Mouse (Mus musculus) neural tube, postnatal 0 days (tissue): Measurements from ENCODE around the gene Plekho1. TPM values are rescaled to one million over a fixed set of nuclear protein-coding genes. Genes with fewer than 3 reads are reported as not detected.

Experiments used
- polyA plus RNA-seq: library from polyadenylated mRNA; unstranded; fragments of >200 nt; fragmentation: Nextera tagmentation; extraction: Ambion mirVana; gene quantifications from 2 replicates; pipeline ENCODE4 v1.2.1, GENCODE M21; 2015

Plekho1 gene
- polyA plus RNA-seq, result 37.5 and 41.6 TPM in 2 replicates

GRCm38 (mm10) chr3:95995802-95996428 lies at the start of gene Plekho1:
TSS of gene Plekho1 (minus strand) at chr3:95996001.

Other genes with a start within 250 kb of the Plekho1 start
- gene Tars2, start 235.8 kb downstream of the Plekho1 start, polyA plus RNA-seq, result 36.3 and 41.3 TPM in 2 replicates
- 18.6 and 19.4 TPM in 2 replicates for gene Rprd2, start 177.1 kb downstream of the Plekho1 start, polyA plus RNA-seq
- gene Prpf3, start 140.1 kb downstream of the Plekho1 start, polyA plus RNA-seq, result 15.8 and 22.0 TPM in 2 replicates
- 266 and 288 TPM in 2 replicates for gene Mrps21, start 124.5 kb downstream of the Plekho1 start, polyA plus RNA-seq
- 6.5 and 7.3 TPM in 2 replicates for gene Ciart, start 113.8 kb downstream of the Plekho1 start, polyA plus RNA-seq
- gene BC028528, start 104.0 kb downstream of the Plekho1 start, polyA plus RNA-seq, result 22.7 and 24.3 TPM in 2 replicates
- gene Aph1a, start 102.0 kb downstream of the Plekho1 start, polyA plus RNA-seq, result 36.6 and 37.6 TPM in 2 replicates
- gene Car14, start 91.3 kb downstream of the Plekho1 start, polyA plus RNA-seq, result 4.6 and 7.2 TPM in 2 replicates
- 80.1 and 84.7 TPM in 2 replicates for gene Anp32e, start 66.8 kb downstream of the Plekho1 start, polyA plus RNA-seq
- 56.3 and 64.0 TPM in 2 replicates for gene Vps45, start 62.5 kb upstream of the Plekho1 start, polyA plus RNA-seq
- gene Otud7b, start 108.5 kb upstream of the Plekho1 start, polyA plus RNA-seq, result 13.2 and 16.9 TPM in 2 replicates
- 12.2 and 13.3 TPM in 2 replicates for gene Mtmr11, start 166.0 kb upstream of the Plekho1 start, polyA plus RNA-seq
- gene Sf3b4, start 176.3 kb upstream of the Plekho1 start, polyA plus RNA-seq, result 116 and 128 TPM in 2 replicates
- gene Sv2a, start 185.2 kb upstream of the Plekho1 start, polyA plus RNA-seq, result 133 and 142 TPM in 2 replicates
- 68.0 and 74.2 TPM in 2 replicates for gene Bola1, start 223.7 kb upstream of the Plekho1 start, polyA plus RNA-seq
- gene Hist2h2ab, start 223.9 kb upstream of the Plekho1 start, polyA plus RNA-seq, result 0.93 TPM in 1 of 2 replicates, not detected in the other
- gene Hist2h2ac, start 224.9 kb upstream of the Plekho1 start, polyA plus RNA-seq, result 2.5 and 2.6 TPM in 2 replicates
- 3.0 and 3.5 TPM in 2 replicates for gene Hist2h2be, start 225.1 kb upstream of the Plekho1 start, polyA plus RNA-seq
- 0.76 and 1.1 TPM in 2 replicates for gene Hist2h3c2, start 243.1 kb upstream of the Plekho1 start, polyA plus RNA-seq
- gene Hist2h2aa2, start 244.3 kb upstream of the Plekho1 start, polyA plus RNA-seq, result 38.3 and 48.6 TPM in 2 replicates
- 8.1 and 14.3 TPM in 2 replicates for gene Hist2h2aa1, start 249.5 kb upstream of the Plekho1 start, polyA plus RNA-seq